Mouse (Mus musculus): Measurements from ENCODE around the gene Gpr82.
A peak's percentile ranks its signal among the peaks of the same experiment; 100 is the strongest.

Gene Gpr82

DNA sequence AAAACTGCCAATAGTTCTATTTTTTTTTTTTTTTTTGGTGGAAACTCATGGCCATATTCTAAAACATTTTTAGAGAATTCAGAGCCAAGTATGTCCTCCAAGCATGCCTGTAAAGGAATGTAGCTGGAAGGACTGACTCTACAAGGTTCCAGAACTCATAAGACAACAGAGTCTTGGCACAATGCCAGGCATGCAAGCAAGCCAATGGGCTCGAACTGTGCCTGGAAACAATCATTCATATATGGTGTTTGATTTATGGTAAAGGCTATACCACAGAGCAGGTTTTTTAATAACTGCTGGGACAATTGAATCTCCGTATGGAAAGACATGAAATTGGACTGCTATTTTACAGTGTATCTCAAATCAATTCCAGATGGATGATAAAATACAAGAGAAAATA, 43.9 kb downstream of the Gpr82 start:
- peak in 1 of 2 experiments; percentile 27 for DNase-seq

- peak; percentile 34 to 41 for DNase-seq
Measured at GRCm38 (mm10) chrX:13710174-13710573, 49.0 kb downstream of the Gpr82 start.
